Mouse (Mus musculus) erythroblast, embryonic 14.5 days (primary cell): ENCODE data around the gene Batf. TPM values are rescaled to one million over a fixed set of nuclear protein-coding genes. Genes with fewer than 3 reads are reported as not detected.

Experiments
- H3K27me3 ChIP-seq: 2 replicates; pipeline ENCODE4 v1.6.1; 2012; ENCODE audit warnings: inconsistent platforms; ENCODE audit not compliant: control insufficient read depth
- H3K36me3 ChIP-seq: 2 replicates; pipeline ENCODE4 v1.6.1; 2012; ENCODE audit warnings: mild to moderate bottlenecking, inconsistent platforms; ENCODE audit not compliant: control insufficient read depth
- H3K4me1 ChIP-seq: 2 replicates; pipeline ENCODE4 v1.6.1; 2012; ENCODE audit warnings: inconsistent platforms; ENCODE audit not compliant: control insufficient read depth
- H3K4me3 ChIP-seq: replicated peaks from 2 replicates; pipeline ENCODE3; 2012; ENCODE audit warnings: moderate library complexity, mild to moderate bottlenecking, inconsistent platforms
- H3K9me3 ChIP-seq: 2 replicates; pipeline ENCODE4 v1.6.1; 2012; ENCODE audit warnings: low read length, inconsistent platforms, mixed read lengths; ENCODE audit not compliant: control insufficient read depth
- GATA1 ChIP-seq: IDR thresholded peaks from 2 replicates; pipeline ENCODE4 v1.6.1; 2012; ENCODE audit warnings: low read length, inconsistent platforms, mixed read lengths
- TAL1 ChIP-seq: IDR thresholded peaks from 3 replicates; pipeline ENCODE4 v1.6.1; 2012; ENCODE audit warnings: low read length, inconsistent platforms, mixed read lengths
- polyA plus RNA-seq: library from polyadenylated mRNA; stranded (reverse); fragments of >175 nt; gene quantifications from 2 replicates; pipeline ENCODE4 v1.2.3, GENCODE M21; 2012

Batf gene
- polyA plus RNA-seq, 1 experiment: 0.12 TPM

GRCm38 (mm10) chr12:85700842-85701223 lies 14.4 kb downstream of the Batf start:
- Histone ChIP-seq H3K9me3 (no peaks in the 10 kb centered on the region), H3K36me3 (no peaks in the 10 kb centered on the region), H3K27me3 (no peaks in the 10 kb centered on the region; the same call in 1 of the 2 replicates), H3K4me1 (peaks cover 16% of the 10 kb centered on the region), H3K4me3 (no peak overlapping the region)
- TF ChIP-seq GATA1 (no peak), TAL1 (no peak)

GRCm38 (mm10) chr12:85702166-85703055 lies 15.9 kb downstream of the Batf start:
- TF ChIP-seq TAL1 (no peak), GATA1 (no peak)
- Histone ChIP-seq H3K36me3 (no peaks in the 10 kb centered on the region), H3K9me3 (no peaks in the 10 kb centered on the region), H3K4me1 (peaks cover 19% of the 10 kb centered on the region), H3K4me3 (no peak overlapping the region), H3K27me3 (no peaks in the 10 kb centered on the region; the same call in 1 of the 2 replicates)

- peaks cover 19% of the 10 kb centered on the region for H3K4me1 ChIP-seq
- H3K4me3 ChIP-seq: no peak overlapping the region
- no peaks in the 10 kb centered on the region for H3K36me3 ChIP-seq
- no peak for TF ChIP-seq TAL1
- TF ChIP-seq GATA1: no peak
- H3K9me3 ChIP-seq: no peaks in the 10 kb centered on the region
- no peaks in the 10 kb centered on the region; the same call in 1 of the 2 replicates for H3K27me3 ChIP-seq
These were observed 17.0 kb downstream of the Batf start for GRCm38 (mm10) chr12:85703507-85703906.

GRCm38 (mm10) chr12:85704566-85704965 lies 18.1 kb downstream of the Batf start:
- H3K4me1 ChIP-seq: peaks cover 19% of the 10 kb centered on the region
- no peak for TF ChIP-seq GATA1
- no peak for TF ChIP-seq TAL1
- no peaks in the 10 kb centered on the region for H3K36me3 ChIP-seq
- H3K4me3 ChIP-seq: peak overlapping the region; percentile 57
- no peaks in the 10 kb centered on the region for H3K9me3 ChIP-seq
- no peaks in the 10 kb centered on the region; the same call in 1 of the 2 replicates for H3K27me3 ChIP-seq

GRCm38 (mm10) chr12:85705002-85705830 lies 18.7 kb downstream of the Batf start:
- Histone ChIP-seq H3K9me3 (no peaks in the 10 kb centered on the region), H3K36me3 (no peaks in the 10 kb centered on the region), H3K4me3 (peak overlapping the region; percentile 57), H3K4me1 (peaks cover 19% of the 10 kb centered on the region), H3K27me3 (no peaks in the 10 kb centered on the region; the same call in 1 of the 2 replicates)
- TF ChIP-seq GATA1: no peak
- TF ChIP-seq TAL1: no peak

- no peaks in the 10 kb centered on the region; the same call in 1 of the 2 replicates for H3K27me3 ChIP-seq
- no peaks in the 10 kb centered on the region for H3K9me3 ChIP-seq
- H3K4me3 ChIP-seq: peak overlapping the region; percentile 57
- no peaks in the 10 kb centered on the region for H3K36me3 ChIP-seq
- TF ChIP-seq GATA1 (no peak), TAL1 (no peak)
- H3K4me1 ChIP-seq: peaks cover 19% of the 10 kb centered on the region
These were observed 19.5 kb downstream of the Batf start for GRCm38 (mm10) chr12:85705831-85706530.

- no peak overlapping the region for H3K4me3 ChIP-seq
- no peaks in the 10 kb centered on the region; the same call in 1 of the 2 replicates for H3K27me3 ChIP-seq
- TF ChIP-seq GATA1: no peak
- no peak for TF ChIP-seq TAL1
- no peaks in the 10 kb centered on the region for H3K36me3 ChIP-seq
- peaks cover 19% of the 10 kb centered on the region for H3K4me1 ChIP-seq
- no peaks in the 10 kb centered on the region for H3K9me3 ChIP-seq
These were observed 20.4 kb downstream of the Batf start for GRCm38 (mm10) chr12:85706906-85707305.

- Histone ChIP-seq H3K36me3 (no peaks in the 10 kb centered on the region), H3K9me3 (no peaks in the 10 kb centered on the region), H3K27me3 (no peaks in the 10 kb centered on the region; the same call in 1 of the 2 replicates), H3K4me1 (peaks cover 19% of the 10 kb centered on the region), H3K4me3 (no peak overlapping the region)
- TF ChIP-seq TAL1: no peak
- TF ChIP-seq GATA1: no peak
These were observed 20.9 kb downstream of the Batf start for GRCm38 (mm10) chr12:85707391-85707790.
